Mouse (Mus musculus): ENCODE data around the gene Klk1b24.
"Not testable (repeated sequence)": the region's sequence is repeated elsewhere in the genome, so short reads cannot be mapped to it uniquely, and the experiment has no call there.

DNA sequence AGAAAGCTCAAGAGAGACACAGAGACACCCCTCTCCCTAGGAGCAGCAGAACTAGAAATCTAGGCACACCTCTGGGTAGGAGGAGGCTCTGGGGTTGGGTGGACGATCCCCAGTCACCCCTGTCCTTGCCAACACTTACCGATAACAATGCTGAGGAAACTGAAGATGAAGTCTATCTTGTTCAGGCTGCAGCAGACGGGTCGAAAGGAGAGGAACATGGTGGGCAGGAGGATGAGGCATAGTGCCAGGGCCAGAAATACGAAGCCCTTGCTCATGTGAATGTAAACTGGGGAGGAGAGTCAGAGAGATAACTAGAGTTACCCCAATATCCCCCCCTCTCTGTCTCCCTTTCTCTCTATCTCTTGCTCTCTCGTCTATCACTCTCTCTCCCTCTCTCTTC, 34.3 kb downstream of the Klk1b24 start:
- not testable (repeated sequence) for TF ChIP-seq CTCF (IDR thresholded peaks at IDR 0.05; ENCODE audit: low read depth, low read length); GATA1 (IDR thresholded peaks at IDR 0.05; ENCODE audit: borderline replicate concordance, low read length); TAL1 (conservative IDR thresholded peaks at IDR 0.05; ENCODE audit: low read depth, low read length)

Data from G1E (cell line).